Mouse (Mus musculus) erythroblast, embryonic 14.5 days (primary cell): ENCODE measurements around the gene Wfdc1.

Experiments used
- GATA1 ChIP-seq: IDR thresholded peaks from 2 replicates; pipeline ENCODE4 v1.6.1; 2012; ENCODE audit warnings: low read length, inconsistent platforms, mixed read lengths
- TAL1 ChIP-seq: IDR thresholded peaks from 3 replicates; pipeline ENCODE4 v1.6.1; 2012; ENCODE audit warnings: low read length, inconsistent platforms, mixed read lengths

- TF ChIP-seq TAL1 (no peak), GATA1 (no peak)
These were observed 21.1 kb upstream of the Wfdc1 start for GRCm38 (mm10) chr8:119644981-119645597.
